Mouse (Mus musculus) neural tube, embryonic 15.5 days (tissue): Measurements from ENCODE around the gene Caprin1. TPM values are rescaled to one million over a fixed set of nuclear protein-coding genes. Genes with fewer than 3 reads are reported as not detected.

Experiments
- ATAC-seq: fragments of 200-750 bp; cut with Nextera tagmentation; 2 replicates; pipeline ENCODE4 v1.8.0; 2017; ENCODE audit warnings: mild to moderate bottlenecking, moderate TSS enrichment, moderate library complexity; ENCODE audit not compliant: low FRiP score
- H3K27ac ChIP-seq: fragments of 300-500 bp; sonication (generic); replicated peaks from 2 replicates; pipeline ENCODE4 v1.5.1; 2015; ENCODE audit warnings: mild to moderate bottlenecking, inconsistent platforms
- H3K27me3 ChIP-seq: fragments of 300-500 bp; sonication (generic); replicated peaks from 2 replicates; pipeline ENCODE4 v1.6.1; 2015; ENCODE audit warnings: inconsistent platforms
- H3K36me3 ChIP-seq: fragments of 300-500 bp; sonication (generic); 2 replicates; pipeline ENCODE4 v1.6.1; 2015; ENCODE audit warnings: inconsistent platforms
- H3K4me1 ChIP-seq: fragments of 300-500 bp; sonication (generic); 2 replicates; pipeline ENCODE4 v1.6.1; 2015; ENCODE audit warnings: inconsistent platforms
- H3K4me2 ChIP-seq: fragments of 300-500 bp; sonication (generic); 2 replicates; pipeline ENCODE4 v1.6.1; 2015; ENCODE audit warnings: inconsistent platforms, mild to moderate bottlenecking, moderate library complexity
- H3K4me3 ChIP-seq: fragments of 300-500 bp; sonication (generic); replicated peaks from 2 replicates; pipeline ENCODE4 v1.5.1; 2015; ENCODE audit warnings: mild to moderate bottlenecking, inconsistent platforms
- H3K9ac ChIP-seq: fragments of 300-500 bp; sonication (generic); replicated peaks from 2 replicates; pipeline ENCODE4 v1.6.1; 2015; ENCODE audit warnings: mild to moderate bottlenecking, inconsistent platforms
- H3K9me3 ChIP-seq: fragments of 300-500 bp; sonication (generic); replicated peaks from 2 replicates; pipeline ENCODE4 v1.6.1; 2016; ENCODE audit warnings: inconsistent platforms
- WGBS: fragments of 180-500 bp; shearing (Covaris S2); methylation state at CpG from one replicate; pipeline ENCODE4 v1.1.7; 2015; ENCODE audit warnings: mixed read lengths; 5-methylcytosine and 5-hydroxymethylcytosine counted together
- polyA plus RNA-seq: library from polyadenylated mRNA; unstranded; fragments of >200 nt; fragmentation: Nextera tagmentation; extraction: Ambion mirVana; gene quantifications from 2 replicates; pipeline ENCODE4 v1.2.1, GENCODE M21; 2015

Gene Caprin1
- polyA plus RNA-seq, 1 experiment from 2014 or later: 308 TPM

- Histone ChIP-seq H3K27ac (peak overlapping the region; percentile 100), H3K36me3 (peaks cover 10% of the 10 kb centered on the region), H3K9ac (peak overlapping the region; percentile 96), H3K4me3 (peak overlapping the region; percentile 78), H3K9me3 (no peaks in the 10 kb centered on the region), H3K27me3 (no peaks in the 10 kb centered on the region), H3K4me2 (peak overlapping the region; percentile 65), H3K4me1 (peaks cover 40% of the 10 kb centered on the region)
- peak; percentile 64 for ATAC-seq
- WGBS: 1% methylated on average over 11 of the region's 11 CpGs
Measured at GRCm38 (mm10) chr2:103795843-103796210, 1.6 kb downstream of the Caprin1 start.

GRCm38 (mm10) chr2:103792009-103792408 lies 5.4 kb downstream of the Caprin1 start:
- no peak for ATAC-seq
- no peak overlapping the region for H3K4me3 ChIP-seq
- H3K36me3 ChIP-seq: peaks cover 10% of the 10 kb centered on the region
- WGBS: 97% methylated on average over 1 of the region's 1 CpGs
- H3K4me2 ChIP-seq: no peak overlapping the region
- no peaks in the 10 kb centered on the region for H3K27me3 ChIP-seq
- H3K9ac ChIP-seq: no peak overlapping the region
- no peak overlapping the region for H3K27ac ChIP-seq
- H3K4me1 ChIP-seq: peaks cover 50% of the 10 kb centered on the region
- no peaks in the 10 kb centered on the region for H3K9me3 ChIP-seq

- Histone ChIP-seq H3K27ac (no peak overlapping the region), H3K4me3 (no peak overlapping the region), H3K36me3 (peaks cover 8% of the 10 kb centered on the region), H3K9ac (no peak overlapping the region), H3K27me3 (no peaks in the 10 kb centered on the region), H3K4me1 (peaks cover 18% of the 10 kb centered on the region), H3K4me2 (no peak overlapping the region), H3K9me3 (no peaks in the 10 kb centered on the region)
- WGBS: 98% methylated on average over 1 of the region's 1 CpGs
- no peak for ATAC-seq
Measured at GRCm38 (mm10) chr2:103785735-103786134, 11.7 kb downstream of the Caprin1 start.

GRCm38 (mm10) chr2:103784621-103785020 lies 12.8 kb downstream of the Caprin1 start:
- H3K4me1 ChIP-seq: peaks cover 9% of the 10 kb centered on the region; the same call in 1 of the 2 replicates
- H3K27ac ChIP-seq: no peak overlapping the region
- no peak for ATAC-seq
- H3K36me3 ChIP-seq: peaks cover 16% of the 10 kb centered on the region
- WGBS: 91% methylated on average over 4 of the region's 4 CpGs
- no peaks in the 10 kb centered on the region for H3K9me3 ChIP-seq
- H3K4me2 ChIP-seq: no peak overlapping the region
- no peak overlapping the region for H3K9ac ChIP-seq
- no peaks in the 10 kb centered on the region for H3K27me3 ChIP-seq
- no peak overlapping the region for H3K4me3 ChIP-seq

GRCm38 (mm10) chr2:103762492-103762891 lies 35.0 kb downstream of the Caprin1 start:
- Histone ChIP-seq H3K4me1 (peaks cover 21% of the 10 kb centered on the region), H3K27ac (no peak overlapping the region), H3K9me3 (no peaks in the 10 kb centered on the region), H3K36me3 (peaks cover 15% of the 10 kb centered on the region), H3K4me2 (peak overlapping the region; percentile 88), H3K4me3 (no peak overlapping the region), H3K27me3 (no peaks in the 10 kb centered on the region), H3K9ac (no peak overlapping the region)
- 59% methylated on average over 1 of the region's 1 CpGs for WGBS
- no peak for ATAC-seq

- no peak for ATAC-seq
- no peak overlapping the region for H3K27ac ChIP-seq
- H3K4me2 ChIP-seq: peak overlapping the region; percentile 88
- H3K4me1 ChIP-seq: peaks cover 21% of the 10 kb centered on the region
- H3K27me3 ChIP-seq: no peaks in the 10 kb centered on the region
- H3K4me3 ChIP-seq: peak overlapping the region; percentile 86
- H3K36me3 ChIP-seq: peaks cover 14% of the 10 kb centered on the region
- WGBS: 41% methylated on average over 4 of the region's 4 CpGs
- H3K9me3 ChIP-seq: no peaks in the 10 kb centered on the region
- no peak overlapping the region for H3K9ac ChIP-seq
Measured at GRCm38 (mm10) chr2:103761993-103762392, 35.5 kb downstream of the Caprin1 start.

- Histone ChIP-seq H3K36me3 (peaks cover 9% of the 10 kb centered on the region), H3K4me2 (peak within 1 kb of the TSS; percentile 88), H3K27me3 (no peaks in the 10 kb centered on the region), H3K4me1 (peaks cover 21% of the 10 kb centered on the region), H3K9me3 (no peaks in the 10 kb centered on the region), H3K9ac (peak within 1 kb of the TSS; percentile 68), H3K27ac (peak within 1 kb of the TSS; percentile 80), H3K4me3 (peak within 1 kb of the TSS; percentile 86)
- ATAC-seq: peak; percentile 97
- under 1% methylated on average over 47 of the region's 47 CpGs for WGBS
Measured at GRCm38 (mm10) chr2:103760906-103761716, 36.3 kb downstream of the Caprin1 start, which contains the start of gene Nat10. Nat10 (minus strand) TSS chr2:103761270.

GRCm38 (mm10) chr2:103760421-103760820 lies 37.0 kb downstream of the Caprin1 start:
- H3K4me2 ChIP-seq: peak overlapping the region; percentile 88
- under 1% methylated on average over 12 of the region's 12 CpGs for WGBS
- peak overlapping the region; percentile 68 for H3K9ac ChIP-seq
- no peaks in the 10 kb centered on the region for H3K27me3 ChIP-seq
- peak overlapping the region; percentile 86 for H3K4me3 ChIP-seq
- H3K27ac ChIP-seq: peak overlapping the region; percentile 79
- peak; percentile 29; the same call in 1 of the 2 replicates for ATAC-seq
- H3K36me3 ChIP-seq: peaks cover 9% of the 10 kb centered on the region
- H3K4me1 ChIP-seq: peaks cover 21% of the 10 kb centered on the region
- no peaks in the 10 kb centered on the region for H3K9me3 ChIP-seq

GRCm38 (mm10) chr2:103755458-103756085 lies 41.9 kb downstream of the Caprin1 start:
- ATAC-seq: no peak
- H3K27ac ChIP-seq: no peak overlapping the region
- H3K36me3 ChIP-seq: peaks cover 51% of the 10 kb centered on the region
- 92% methylated on average over 9 of the region's 9 CpGs for WGBS
- H3K9ac ChIP-seq: no peak overlapping the region
- H3K4me1 ChIP-seq: peaks cover 10% of the 10 kb centered on the region
- H3K4me2 ChIP-seq: no peak overlapping the region
- no peaks in the 10 kb centered on the region for H3K9me3 ChIP-seq
- no peaks in the 10 kb centered on the region for H3K27me3 ChIP-seq
- no peak overlapping the region for H3K4me3 ChIP-seq

GRCm38 (mm10) chr2:103754614-103755013 lies 42.8 kb downstream of the Caprin1 start:
- no peak for ATAC-seq
- Histone ChIP-seq H3K9ac (no peak overlapping the region), H3K36me3 (peaks cover 59% of the 10 kb centered on the region), H3K4me1 (peaks cover 3% of the 10 kb centered on the region), H3K4me2 (no peak overlapping the region), H3K9me3 (no peaks in the 10 kb centered on the region), H3K27ac (no peak overlapping the region), H3K4me3 (no peak overlapping the region), H3K27me3 (no peaks in the 10 kb centered on the region)
- WGBS: 88% methylated on average over 3 of the region's 3 CpGs

- WGBS: 96% methylated on average over 6 of the region's 6 CpGs
- Histone ChIP-seq H3K4me3 (no peak overlapping the region), H3K27me3 (no peaks in the 10 kb centered on the region), H3K36me3 (peaks cover 80% of the 10 kb centered on the region), H3K9me3 (no peaks in the 10 kb centered on the region), H3K4me1 (no peaks in the 10 kb centered on the region), H3K9ac (no peak overlapping the region), H3K27ac (no peak overlapping the region), H3K4me2 (no peak overlapping the region)
- ATAC-seq: no peak
Measured at GRCm38 (mm10) chr2:103751771-103752170, 45.7 kb downstream of the Caprin1 start.

GRCm38 (mm10) chr2:103749091-103749490 lies 48.4 kb downstream of the Caprin1 start:
- H3K4me1 ChIP-seq: no peaks in the 10 kb centered on the region
- no peak overlapping the region for H3K9ac ChIP-seq
- ATAC-seq: no peak
- peaks cover 63% of the 10 kb centered on the region for H3K36me3 ChIP-seq
- no peak overlapping the region for H3K4me3 ChIP-seq
- no peak overlapping the region for H3K27ac ChIP-seq
- H3K27me3 ChIP-seq: no peaks in the 10 kb centered on the region
- 90% methylated on average over 3 of the region's 3 CpGs for WGBS
- no peaks in the 10 kb centered on the region for H3K9me3 ChIP-seq
- no peak overlapping the region for H3K4me2 ChIP-seq
